Mouse (Mus musculus) kidney, postnatal 0 days (tissue): ENCODE data around the gene Mr1. TPM values are rescaled to one million over a fixed set of nuclear protein-coding genes. Genes with fewer than 3 reads are reported as not detected.

Experiments used
- ATAC-seq: fragments of 200-750 bp; cut with Nextera tagmentation; replicated peaks from 2 replicates; pipeline ENCODE4 v1.8.0; 2017; ENCODE audit warnings: low read depth, moderate number of reproducible peaks, moderate TSS enrichment, moderate library complexity; ENCODE audit not compliant: low FRiP score
- DNase-seq: peaks from one replicate; pipeline ENCODE4 v3.0.0-alpha.2; 2016; ENCODE audit warnings: low spot score
- H3K27ac ChIP-seq: fragments of 300-500 bp; sonication (generic); 2 replicates; pipeline ENCODE4 v1.5.1; 2014; ENCODE audit warnings: mild to moderate bottlenecking
- H3K27me3 ChIP-seq: fragments of 300-500 bp; sonication (generic); 2 replicates; pipeline ENCODE4 v1.6.1; 2014; ENCODE audit warnings: low read length, mixed read lengths; ENCODE audit not compliant: insufficient read depth
- H3K36me3 ChIP-seq: fragments of 300-500 bp; sonication (generic); 2 replicates; pipeline ENCODE4 v1.6.1; 2014; ENCODE audit warnings: low read length, mixed read lengths; ENCODE audit not compliant: insufficient read depth
- H3K4me1 ChIP-seq: fragments of 300-500 bp; sonication (generic); replicated peaks from 2 replicates; pipeline ENCODE4 v1.6.1; 2014; ENCODE audit warnings: antibody characterized with exemption, low read length, mixed read lengths; ENCODE audit not compliant: insufficient read depth
- H3K4me2 ChIP-seq: fragments of 300-500 bp; sonication (generic); 2 replicates; pipeline ENCODE4 v1.6.1; 2014; ENCODE audit warnings: mild to moderate bottlenecking, low read length, moderate library complexity, mixed read lengths
- H3K4me3 ChIP-seq: fragments of 300-500 bp; sonication (generic); replicated peaks from 2 replicates; pipeline ENCODE4 v1.5.1; 2014; ENCODE audit warnings: low read depth, low read length
- H3K9ac ChIP-seq: fragments of 300-500 bp; sonication (generic); 2 replicates; pipeline ENCODE4 v1.6.1; 2014; ENCODE audit warnings: low read depth, low read length
- H3K9me3 ChIP-seq: fragments of 300-500 bp; sonication (generic); replicated peaks from 2 replicates; pipeline ENCODE4 v1.6.1; 2016; ENCODE audit warnings: low read length, inconsistent platforms, mixed read lengths
- CTCF ChIP-seq: IDR thresholded peaks from 2 replicates; pipeline ENCODE4 v1.5.1; 2016; ENCODE audit warnings: antibody characterized with exemption, low read depth, mild to moderate bottlenecking, moderate library complexity
- WGBS: fragments of 180-500 bp; shearing (Covaris S2); extraction: QIAGEN DNeasy Blood & Tissue Kit; methylation state at CpG from one replicate; pipeline ENCODE4 v1.1.7; 2014; 5-methylcytosine and 5-hydroxymethylcytosine counted together
- polyA plus RNA-seq: library from polyadenylated mRNA; unstranded; fragments of >200 nt; fragmentation: Nextera tagmentation; extraction: Ambion mirVana; gene quantifications from 2 replicates; pipeline ENCODE4 v1.2.1, GENCODE M21; 2015

Gene Mr1
- polyA plus RNA-seq, 1 experiment from 2014 or later, result 7.9 TPM

DNA sequence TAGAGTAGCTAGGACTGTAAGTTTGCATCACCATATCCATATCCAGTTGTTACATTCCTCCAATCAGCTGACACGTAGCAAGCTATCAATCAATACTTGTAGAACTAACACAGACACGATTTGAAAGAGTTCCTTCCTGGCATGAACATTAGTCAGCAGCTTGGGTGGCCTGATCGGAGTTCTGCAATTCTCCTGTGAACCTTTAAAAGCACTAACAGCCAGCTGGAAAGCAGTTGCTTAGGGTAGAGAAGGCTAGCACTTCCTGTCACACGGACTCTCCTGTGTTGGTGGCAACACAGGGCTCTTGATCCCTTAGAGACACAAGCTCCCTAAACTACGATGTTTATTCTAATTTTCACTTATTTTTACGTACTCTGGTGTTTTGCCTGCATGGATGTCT lies 994 bp downstream of the Mr1 start:
- H3K27me3 ChIP-seq, result no peaks in the 10 kb centered on the region
- ATAC-seq, result 0 out of 2 replicates have a peak, but pooled peaks have one; percentile 25
- 0 out of 2 replicates have a peak overlapping the region, but pooled peaks have one; percentile 59 for H3K9ac ChIP-seq
- peak overlapping the region; percentile 65 for H3K27ac ChIP-seq
- no peaks in the 10 kb centered on the region for H3K9me3 ChIP-seq
- no peaks in the 10 kb centered on the region for H3K4me1 ChIP-seq
- peak overlapping the region; percentile 62 for H3K4me2 ChIP-seq
- TF ChIP-seq CTCF, result no peak
- peak; percentile 61 for DNase-seq
- WGBS, result 40% methylated on average over 6 of the region's 6 CpGs
- H3K36me3 ChIP-seq, result no peaks in the 10 kb centered on the region
- H3K4me3 ChIP-seq, result peak overlapping the region; percentile 46

DNA sequence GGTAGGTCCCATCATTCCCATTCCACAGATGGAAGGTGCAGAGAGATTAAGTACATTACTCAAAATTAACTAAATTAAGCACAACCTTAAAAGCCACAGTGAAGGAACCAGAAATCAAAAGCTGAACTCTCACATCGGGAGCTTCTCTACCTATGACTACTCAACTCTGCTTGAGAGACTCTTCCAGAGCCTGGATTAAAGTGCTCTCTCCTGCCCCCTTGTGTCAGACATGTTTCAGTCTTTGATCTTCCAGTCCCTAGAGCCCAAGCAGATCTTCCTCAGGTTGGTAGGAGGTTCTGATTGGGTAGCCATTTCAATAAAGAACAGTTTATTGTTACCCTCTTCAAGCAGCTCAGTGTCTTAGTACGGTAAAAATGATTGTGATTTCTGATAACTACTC lies 6.5 kb downstream of the Mr1 start:
- DNase-seq, result peak; percentile 67
- Histone ChIP-seq H3K27me3 (no peaks in the 10 kb centered on the region), H3K4me1 (no peaks in the 10 kb centered on the region), H3K4me3 (no peak overlapping the region), H3K36me3 (peaks cover 4% of the 10 kb centered on the region; the same call in 1 of the 2 replicates), H3K9me3 (no peaks in the 10 kb centered on the region), H3K9ac (no peak overlapping the region), H3K27ac (no peak overlapping the region), H3K4me2 (no peak overlapping the region)
- no peak for ATAC-seq
- 58% methylated on average over 2 of the region's 2 CpGs for WGBS
- TF ChIP-seq CTCF, result peak; percentile 73

DNA sequence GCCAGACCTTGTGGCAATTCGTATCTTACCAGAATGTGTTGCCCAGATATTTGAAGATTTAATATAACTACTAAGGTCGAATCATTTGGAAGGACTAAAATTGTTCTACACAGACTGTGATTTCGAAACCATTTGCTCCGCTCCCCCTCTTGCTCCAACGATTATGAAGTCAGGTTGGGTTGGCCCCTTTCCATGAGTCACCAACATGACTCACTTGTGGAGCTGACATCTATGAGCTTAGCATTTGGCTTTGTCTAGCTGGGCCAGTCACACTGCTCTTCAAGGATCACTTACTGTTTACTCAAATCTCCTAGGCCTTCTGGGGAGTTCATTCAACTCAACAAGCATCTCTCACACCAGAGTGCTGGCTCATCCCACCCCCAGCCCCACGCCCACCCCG lies 7.8 kb downstream of the Mr1 start:
- H3K36me3 ChIP-seq, result peaks cover 4% of the 10 kb centered on the region; the same call in 1 of the 2 replicates
- no peak for DNase-seq
- no peak; the same call in 1 of the 2 replicates for ATAC-seq

DNA sequence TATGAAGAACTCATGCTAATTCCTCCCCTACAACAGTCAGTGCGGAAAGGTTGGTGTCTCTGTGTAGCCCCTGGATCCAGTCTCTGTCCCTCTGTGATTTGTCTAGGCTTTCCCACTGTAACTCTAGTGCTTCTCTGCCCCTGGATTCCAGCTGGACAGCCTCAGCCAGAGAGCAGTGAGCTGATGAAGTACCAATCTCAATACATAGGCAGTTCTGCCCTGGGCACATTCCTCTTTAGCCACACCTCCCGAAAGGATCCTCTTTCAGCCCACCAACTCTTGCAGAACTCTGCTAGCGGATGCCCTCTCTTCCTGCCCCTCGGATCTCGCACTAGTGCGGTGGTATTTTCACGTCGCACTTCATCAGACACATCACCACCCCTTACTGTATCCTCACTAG lies 11.7 kb downstream of the Mr1 start:
- peaks cover 4% of the 10 kb centered on the region; the same call in 1 of the 2 replicates for H3K36me3 ChIP-seq
- no peaks in the 10 kb centered on the region for H3K9me3 ChIP-seq
- no peak; the same call in 1 of the 2 replicates for ATAC-seq
- no peak for TF ChIP-seq CTCF
- H3K27ac ChIP-seq, result no peak overlapping the region
- H3K4me3 ChIP-seq, result no peak overlapping the region
- peak; percentile 79 for DNase-seq
- H3K4me1 ChIP-seq, result no peaks in the 10 kb centered on the region
- H3K27me3 ChIP-seq, result no peaks in the 10 kb centered on the region
- WGBS, result 35% methylated on average over 8 of the region's 8 CpGs
- H3K4me2 ChIP-seq, result no peak overlapping the region
- no peak overlapping the region for H3K9ac ChIP-seq

More for the DNA sequence above, 7.8 kb downstream of the Mr1 start:
- no peak overlapping the region for H3K4me2 ChIP-seq
- no peak for TF ChIP-seq CTCF
- no peaks in the 10 kb centered on the region for H3K4me1 ChIP-seq
- H3K9ac ChIP-seq, result no peak overlapping the region
- 82% methylated on average over 7 of the region's 7 CpGs for WGBS
- no peak overlapping the region for H3K4me3 ChIP-seq
- no peaks in the 10 kb centered on the region for H3K9me3 ChIP-seq
- no peaks in the 10 kb centered on the region for H3K27me3 ChIP-seq
- no peak overlapping the region for H3K27ac ChIP-seq

DNA sequence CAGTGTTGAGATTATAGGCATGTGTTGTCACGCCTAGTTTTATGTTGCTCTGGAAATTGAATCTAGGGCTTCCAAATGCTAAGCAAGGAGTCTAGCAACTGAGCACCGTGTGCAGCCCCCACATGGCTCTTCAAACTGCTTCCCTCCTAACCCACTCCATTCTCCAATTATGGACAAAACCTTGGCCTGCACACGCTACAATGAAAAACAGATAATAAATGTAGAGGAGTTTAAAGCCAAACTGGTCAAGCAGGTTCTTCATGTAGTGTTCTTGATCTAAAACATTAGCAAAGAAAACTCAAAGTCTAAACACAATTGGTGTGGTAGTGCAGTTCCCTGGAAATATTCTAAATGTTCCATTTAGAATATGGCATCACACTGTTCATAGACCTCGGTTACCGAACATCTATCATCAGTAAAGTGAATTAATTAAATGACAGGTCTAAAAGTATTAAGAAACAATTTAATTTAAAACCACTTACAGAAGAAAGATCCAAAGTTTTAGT lies 19.1 kb downstream of the Mr1 start:
- Histone ChIP-seq H3K4me3 (no peak overlapping the region), H3K27me3 (no peaks in the 10 kb centered on the region), H3K9ac (no peak overlapping the region), H3K4me1 (no peaks in the 10 kb centered on the region), H3K27ac (no peak overlapping the region), H3K9me3 (no peaks in the 10 kb centered on the region), H3K4me2 (no peak overlapping the region), H3K36me3 (no peaks in the 10 kb centered on the region)
- TF ChIP-seq CTCF, result no peak
- DNase-seq (no peak), ATAC-seq (no peak)
- WGBS, result 67% methylated on average over 5 of the region's 5 CpGs

DNA sequence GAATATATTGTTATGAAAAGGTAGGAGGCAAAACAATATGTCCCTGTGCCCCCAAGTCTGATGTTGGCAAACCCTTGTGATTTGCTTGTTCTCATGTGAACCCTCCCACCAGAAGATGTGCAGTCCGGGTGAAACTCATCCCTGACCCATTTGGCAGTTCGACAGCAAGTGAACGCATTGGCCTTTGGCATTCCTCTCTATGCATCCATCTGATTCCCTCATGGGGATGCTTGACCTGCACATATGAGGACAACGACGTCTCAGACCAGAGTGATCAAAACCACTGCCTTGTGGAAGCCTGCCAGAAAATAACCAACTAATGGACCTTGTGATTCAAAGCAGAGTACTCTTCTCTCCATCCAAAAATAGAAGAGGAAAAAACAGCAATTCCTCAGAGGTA lies 19.9 kb downstream of the Mr1 start:
- no peak overlapping the region for H3K9ac ChIP-seq
- DNase-seq (no peak), ATAC-seq (no peak)
- no peaks in the 10 kb centered on the region for H3K27me3 ChIP-seq
- no peak overlapping the region for H3K4me3 ChIP-seq
- no peaks in the 10 kb centered on the region for H3K9me3 ChIP-seq
- no peak for TF ChIP-seq CTCF
- H3K4me2 ChIP-seq, result no peak overlapping the region
- H3K36me3 ChIP-seq, result no peaks in the 10 kb centered on the region
- H3K27ac ChIP-seq, result no peak overlapping the region
- no peaks in the 10 kb centered on the region for H3K4me1 ChIP-seq
- WGBS, result 72% methylated on average over 5 of the region's 5 CpGs

DNA sequence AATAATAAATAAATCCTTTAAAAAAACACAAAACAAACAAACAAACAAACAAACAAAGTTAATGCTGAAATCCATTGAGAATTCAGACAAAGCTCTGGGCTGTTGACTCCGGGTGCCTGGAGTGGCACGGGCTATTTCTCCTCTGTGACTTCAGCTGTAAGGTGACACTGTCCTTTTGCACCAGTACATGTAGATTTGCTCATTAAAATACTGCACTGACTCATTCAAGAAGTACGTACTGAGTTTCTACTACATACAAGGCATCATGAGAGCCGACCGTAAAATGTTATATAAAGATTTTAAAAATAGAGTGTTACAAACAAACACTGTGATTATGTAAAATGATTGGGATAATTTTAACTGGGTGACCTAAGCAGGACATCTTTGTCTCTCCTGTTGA lies 22.2 kb downstream of the Mr1 start:
- Histone ChIP-seq H3K4me3 (no peak overlapping the region), H3K4me1 (no peaks in the 10 kb centered on the region), H3K27ac (no peak overlapping the region), H3K4me2 (no peak overlapping the region), H3K9me3 (no peaks in the 10 kb centered on the region), H3K9ac (no peak overlapping the region), H3K36me3 (no peaks in the 10 kb centered on the region), H3K27me3 (no peaks in the 10 kb centered on the region)
- WGBS, result 82% methylated on average over 5 of the region's 5 CpGs
- no peak for TF ChIP-seq CTCF
- no peak for DNase-seq
- ATAC-seq, result no peak
